Mouse (Mus musculus): Measurements from ENCODE around the gene Pde12.
A peak's percentile ranks its signal among the peaks of the same experiment; 100 is the strongest.
"Not testable (repeated sequence)": the region's sequence is repeated elsewhere in the genome, so short reads cannot be mapped to it uniquely, and the experiment has no call there.

Pde12 gene

DNA sequence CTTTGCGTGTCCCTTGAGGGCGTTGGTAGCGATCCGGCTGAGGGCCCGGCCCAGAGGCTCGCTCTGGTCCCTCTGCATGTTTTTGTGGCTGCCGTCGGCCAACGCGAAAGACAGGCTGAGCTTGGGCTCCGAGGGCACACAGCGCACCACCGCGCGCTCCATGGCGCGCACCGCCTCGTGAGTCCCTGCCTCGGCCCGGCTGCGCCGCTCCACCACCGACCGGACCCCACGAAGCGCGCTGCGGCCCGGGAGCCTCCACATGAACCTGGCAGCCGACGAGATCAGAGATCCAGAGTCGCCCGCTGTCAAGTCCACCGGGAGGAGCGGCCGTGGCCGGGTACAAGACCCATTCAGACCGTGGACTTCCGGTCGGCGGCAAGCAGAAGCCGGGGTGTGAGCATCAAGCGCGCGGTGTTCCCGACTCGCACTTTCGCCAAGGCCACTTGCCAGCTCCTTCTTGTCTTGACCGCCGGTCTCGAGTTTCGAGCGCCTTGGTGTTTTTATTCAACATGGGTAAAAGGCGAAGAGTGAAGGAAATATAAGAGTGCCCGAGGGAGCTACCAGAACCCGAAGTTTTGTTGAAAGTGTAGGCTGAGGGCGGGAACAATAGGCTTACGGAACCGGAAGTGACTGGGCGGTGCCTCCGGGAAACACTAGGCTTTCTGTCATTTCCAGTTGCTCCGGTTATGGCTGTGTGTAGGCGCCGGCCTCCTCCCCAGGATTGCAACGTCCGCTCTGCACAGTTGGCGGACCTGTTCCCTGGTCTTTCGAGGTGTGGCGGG lies at the start of gene Pde12:
TSS of gene Pde12 (minus strand) at position 592 of the 782 bp plus-strand sequence.
- DNase-seq = peak; percentile 68 to 80

GRCm38 (mm10) chr14:26705246-26705645 lies 35.6 kb upstream of the Pde12 start:
- not testable (repeated sequence) for DNase-seq

DNA sequence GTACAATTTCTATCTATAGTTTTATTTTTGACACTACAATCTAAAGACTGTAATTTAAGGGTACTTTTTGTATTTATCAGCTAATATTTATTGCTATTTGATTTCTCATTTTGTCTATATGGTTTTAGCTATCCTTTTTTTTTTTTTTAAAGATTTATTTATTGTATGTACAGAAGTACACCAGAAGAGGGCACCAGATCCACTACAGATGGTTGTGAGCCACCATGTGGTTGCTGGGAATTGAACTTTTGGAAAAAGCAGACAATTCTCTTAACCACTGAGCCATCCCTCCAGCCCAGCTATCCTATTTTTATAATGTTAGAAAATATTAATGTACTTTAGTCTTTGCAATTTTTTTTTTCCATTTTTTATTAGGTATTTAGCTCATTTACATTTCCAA lies 28.2 kb upstream of the Pde12 start:
- no peak for DNase-seq

GRCm38 (mm10) chr14:26692974-26693373 lies 23.3 kb upstream of the Pde12 start, which contains the start of gene Dnah12:
TSS of gene Dnah12 (plus strand) at chr14:26693274.
- no peak for DNase-seq

DNA sequence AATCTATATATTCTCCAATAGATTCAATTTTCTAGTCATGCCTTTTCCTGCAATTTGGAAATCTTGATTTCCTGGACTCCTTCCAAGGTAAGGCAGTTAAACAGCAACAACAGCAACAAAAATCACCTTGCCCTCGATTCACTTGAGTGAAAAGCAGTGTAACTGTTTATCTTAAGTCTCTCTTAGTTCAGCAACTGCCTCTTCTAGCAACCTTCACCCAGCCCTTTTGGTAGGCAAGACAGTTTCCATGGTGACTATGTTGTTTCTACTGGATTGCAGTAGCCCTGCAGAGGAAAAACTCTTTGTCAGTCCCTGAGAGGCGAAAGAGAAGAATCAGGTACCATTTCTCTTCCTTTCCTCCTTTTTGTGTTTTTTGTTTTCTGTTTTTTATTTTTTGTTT lies 21.7 kb upstream of the Pde12 start:
- no peak for DNase-seq

DNA sequence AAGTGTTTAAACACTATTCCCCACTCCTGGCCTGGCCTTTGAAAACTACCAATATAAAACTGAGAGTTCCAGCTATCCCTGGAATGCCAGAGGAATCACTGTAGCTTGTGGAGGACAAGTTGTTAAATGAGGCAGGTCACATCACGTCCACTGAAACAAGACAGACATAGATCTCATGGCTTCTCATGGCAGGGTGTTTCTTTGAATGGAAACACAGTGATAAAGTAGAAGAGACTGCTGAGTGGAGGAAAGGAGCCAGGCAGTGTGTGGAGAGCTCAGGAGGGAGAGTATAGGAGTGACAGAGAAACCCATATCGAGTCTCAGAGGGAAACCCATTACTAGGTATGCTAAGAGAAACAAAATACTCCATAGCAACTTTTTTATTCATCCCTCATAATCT lies 21.0 kb upstream of the Pde12 start:
- DNase-seq = no peak

- DNase-seq = no peak
Observed at GRCm38 (mm10) chr14:26675791-26676190, 6.1 kb upstream of the Pde12 start.

- peak in 1 of 2 experiments; percentile 37 for DNase-seq
Observed at GRCm38 (mm10) chr14:26675371-26675770, 5.7 kb upstream of the Pde12 start.

DNA sequence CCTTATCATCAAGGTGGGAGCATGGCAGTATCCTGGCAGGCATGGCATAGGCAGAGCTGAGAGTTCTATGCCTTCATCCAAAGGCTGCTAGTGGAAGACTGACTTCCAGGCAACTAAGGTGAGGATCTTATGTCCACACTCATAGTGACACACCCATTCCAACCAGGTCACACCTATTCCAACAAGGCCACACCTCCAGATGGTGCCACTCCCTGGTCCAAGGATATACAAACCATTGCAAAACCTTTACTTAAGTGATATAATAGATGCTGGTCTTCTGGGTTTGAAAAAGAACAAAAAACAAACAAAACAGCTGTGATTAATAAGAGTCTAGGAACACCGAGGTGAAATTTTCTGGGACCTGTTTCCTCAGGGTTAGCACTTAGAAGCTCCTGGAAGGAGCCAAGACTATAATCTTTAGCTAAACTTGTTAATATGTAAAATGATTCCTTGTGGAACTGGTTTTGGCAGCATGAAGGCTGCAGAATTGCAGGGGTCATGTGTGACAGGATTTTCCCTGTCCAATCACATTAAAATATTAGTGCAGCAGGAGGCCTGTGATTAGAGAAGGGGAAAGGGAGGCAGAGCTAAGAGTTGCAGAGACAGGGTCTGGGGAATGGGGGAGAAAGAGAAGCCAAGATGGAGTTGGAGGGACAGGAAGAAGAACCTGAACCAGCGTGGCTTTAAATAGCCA lies 4.9 kb upstream of the Pde12 start:
- DNase-seq = not testable (repeated sequence)

DNA sequence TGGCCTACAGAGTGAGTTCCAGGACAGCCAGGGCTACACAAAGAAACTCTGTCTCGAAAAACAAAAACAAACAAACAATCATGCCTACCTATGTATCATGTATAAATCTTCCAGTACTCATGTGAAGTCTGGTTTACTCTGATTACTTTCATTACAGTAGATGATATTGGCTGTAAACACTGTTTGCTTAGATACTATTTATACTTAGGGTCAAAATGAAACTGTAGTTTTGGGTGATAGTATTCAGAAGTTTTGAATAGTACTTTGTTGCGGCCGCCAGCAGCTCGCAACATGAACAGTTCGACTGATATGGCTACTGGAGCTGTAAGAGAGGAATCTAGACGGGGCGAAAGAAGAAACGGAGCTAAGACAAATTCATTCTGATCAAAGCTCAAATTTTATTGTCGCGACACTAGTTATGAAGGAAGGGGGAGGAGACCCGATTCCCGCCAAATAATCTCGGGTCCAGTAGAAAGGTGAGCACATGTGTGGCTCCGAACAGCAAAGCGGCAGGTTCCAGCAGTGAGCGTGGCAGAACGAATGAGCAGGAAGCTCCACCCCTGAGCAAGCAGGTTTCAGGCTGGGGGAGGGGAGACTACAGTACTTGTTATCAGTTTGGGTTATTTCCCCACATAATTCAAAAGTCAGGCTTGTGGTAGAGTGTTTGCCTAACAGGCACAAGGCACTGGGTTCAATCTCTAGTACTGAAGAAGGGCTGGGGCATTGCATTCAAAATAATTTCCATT lies 2.4 kb upstream of the Pde12 start:
- not testable (repeated sequence) for DNase-seq

DNA sequence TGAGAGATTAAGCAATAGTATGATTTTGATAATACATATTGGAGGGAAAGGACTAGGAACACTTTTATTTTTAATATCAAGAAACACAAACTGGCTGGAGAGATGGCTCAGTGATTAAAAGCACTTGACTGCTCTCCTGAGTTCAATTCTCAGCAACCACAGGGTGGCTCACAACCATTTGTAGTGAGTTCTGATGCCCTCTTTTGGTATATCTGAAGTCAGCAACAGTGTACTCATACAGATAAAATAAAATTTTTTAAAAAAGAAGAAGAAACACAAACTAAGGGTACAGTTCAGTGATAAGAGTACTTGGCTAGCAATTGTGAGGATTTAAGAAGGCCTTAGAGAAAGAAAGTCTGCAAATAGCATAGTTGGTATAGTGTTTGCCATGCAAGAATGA lies 1.3 kb upstream of the Pde12 start:
- no peak for DNase-seq

GRCm38 (mm10) chr14:26668371-26669291 lies 1.1 kb downstream of the Pde12 start:
- DNase-seq = peak; percentile 23 to 33

GRCm38 (mm10) chr14:26667991-26668370 lies 1.7 kb downstream of the Pde12 start:
- DNase-seq = no peak

GRCm38 (mm10) chr14:26663851-26664250 lies 5.8 kb downstream of the Pde12 start:
- DNase-seq = no peak

DNA sequence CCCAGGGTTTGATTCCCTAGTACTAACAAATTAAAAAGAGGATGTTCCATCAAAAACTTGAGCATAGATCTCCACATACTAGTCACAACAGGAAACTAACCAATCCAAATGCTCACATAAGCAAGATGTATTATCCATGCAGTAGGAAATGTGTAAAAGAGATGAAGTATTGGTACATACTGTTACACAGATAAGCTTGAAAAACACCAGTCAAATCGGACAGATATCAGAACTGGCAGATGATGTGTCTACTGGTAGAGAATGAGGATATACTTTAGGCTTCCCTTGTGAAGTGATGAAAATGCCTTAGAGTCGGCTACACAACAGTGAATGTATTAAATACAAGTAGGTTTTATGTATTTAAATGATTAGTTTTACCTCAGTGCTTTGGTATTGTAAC lies 7.2 kb downstream of the Pde12 start:
- no peak for DNase-seq

GRCm38 (mm10) chr14:26662016-26662415 lies 7.7 kb downstream of the Pde12 start:
- no peak for DNase-seq

DNA sequence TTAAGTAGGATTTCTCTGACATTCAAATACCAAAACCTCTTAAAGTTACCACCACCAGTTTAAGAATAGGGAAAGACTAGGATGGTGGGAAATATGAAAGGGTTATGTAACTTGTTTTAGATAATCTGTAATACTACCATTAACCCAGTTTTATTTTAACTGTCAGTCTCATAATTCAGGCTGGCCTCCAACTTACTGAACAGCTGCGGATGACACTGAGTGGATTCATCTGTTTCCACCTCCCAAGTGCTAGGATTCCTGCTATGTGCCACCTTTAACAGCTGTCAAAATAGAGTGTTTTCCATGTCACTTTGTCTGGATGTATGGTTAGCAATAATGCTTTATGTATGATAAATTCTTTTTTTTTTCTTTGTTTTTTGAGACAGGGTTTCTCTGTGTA lies 9.4 kb downstream of the Pde12 start:
- DNase-seq = no peak

DNA sequence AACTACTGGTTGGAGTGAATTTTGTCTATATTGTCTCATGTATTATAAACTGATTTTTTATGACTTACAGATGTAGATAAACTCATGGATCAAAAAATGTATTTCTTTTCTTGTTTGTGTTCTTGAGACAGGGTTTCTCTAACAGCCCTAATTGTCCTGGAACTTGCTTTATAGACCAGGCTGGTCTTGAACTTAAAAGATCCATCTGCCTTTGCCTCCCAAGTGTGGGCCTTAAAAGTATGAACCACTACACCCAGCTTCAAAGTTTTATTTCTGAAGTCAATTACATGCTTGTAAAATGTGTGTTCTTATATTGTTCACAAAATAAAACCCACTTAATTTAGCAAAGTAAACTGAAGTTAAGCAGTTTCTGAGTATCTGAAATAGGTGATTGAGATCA lies 11.5 kb downstream of the Pde12 start:
- no peak for DNase-seq

DNA sequence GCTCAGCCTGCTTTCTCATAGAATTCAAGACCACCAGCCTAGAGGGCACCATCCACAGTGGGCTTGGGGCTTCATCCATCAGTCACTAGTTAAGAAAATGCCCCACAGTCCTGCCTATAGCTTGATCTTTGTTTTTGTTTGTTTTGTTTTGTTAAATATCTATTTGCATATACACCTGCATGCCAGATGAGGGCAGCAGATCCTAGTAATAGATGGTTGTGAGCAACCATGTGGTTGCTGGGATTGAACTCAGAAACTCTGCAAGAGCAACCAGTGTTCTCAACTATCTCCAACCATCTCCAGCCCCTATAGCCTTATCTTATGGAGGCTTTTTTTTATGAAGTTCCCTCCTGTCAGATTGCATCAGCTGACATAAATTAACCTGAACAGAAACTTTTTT lies 17.8 kb downstream of the Pde12 start:
- DNase-seq = no peak

GRCm38 (mm10) chr14:26647811-26648210 lies 21.9 kb downstream of the Pde12 start:
- no peak for DNase-seq

DNA sequence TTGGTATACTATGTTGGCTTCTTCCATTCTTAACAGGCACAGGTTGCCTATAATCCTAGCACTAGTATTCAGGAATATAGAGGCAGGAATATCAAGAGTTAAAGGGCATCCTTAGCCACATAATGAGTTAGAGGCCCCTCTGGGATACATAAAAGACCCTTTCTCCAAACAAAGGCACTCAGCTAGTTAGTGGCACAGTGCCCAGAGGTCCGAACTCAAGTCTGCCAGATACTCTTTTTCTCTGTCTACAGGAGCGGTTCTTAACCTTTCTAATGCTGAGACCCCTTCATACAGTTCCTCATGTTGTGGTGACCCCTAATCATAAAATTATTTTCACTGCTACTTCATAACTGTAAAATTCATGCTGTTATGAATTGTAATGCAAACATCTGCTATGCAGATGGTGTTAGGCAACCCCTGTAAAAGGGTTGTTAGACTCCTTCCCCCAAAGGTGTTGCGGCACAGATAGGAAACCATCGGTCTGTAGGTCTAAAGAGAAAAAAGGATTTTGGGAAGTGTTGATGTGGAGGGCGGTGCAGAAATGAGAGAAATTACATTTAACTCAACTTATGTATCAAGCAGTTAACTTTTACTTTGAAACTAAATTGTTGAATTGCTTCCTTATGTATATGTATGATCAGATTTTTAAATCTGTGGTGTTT lies 23.6 kb downstream of the Pde12 start:
- no peak for DNase-seq

All from spleen, adult 18-20 months (tissue).